Mouse (Mus musculus) kidney, adult 2 months (tissue): ENCODE data around the gene Mdh1b. TPM values are rescaled to one million over a fixed set of nuclear protein-coding genes. Genes with fewer than 3 reads are reported as not detected.

ENCODE experiments used
- DNase-seq: peaks from one replicate; pipeline ENCODE4 v3.0.0; 2021
- H3K27ac ChIP-seq: fragments of 200-500 bp; 2 replicates; pipeline ENCODE4 v1.5.1; 2012; ENCODE audit warnings: low read depth, low read length, control low read depth, inconsistent platforms; ENCODE audit not compliant: insufficient read depth
- H3K27me3 ChIP-seq: fragments of 200-500 bp; replicated peaks from 2 replicates; pipeline ENCODE4 v1.6.1; 2012; ENCODE audit warnings: mild to moderate bottlenecking, moderate library complexity, low read length, inconsistent platforms; ENCODE audit not compliant: control insufficient read depth, insufficient read depth
- H3K36me3 ChIP-seq: fragments of 200-500 bp; 2 replicates; pipeline ENCODE4 v1.6.1; 2012; ENCODE audit warnings: mild to moderate bottlenecking, moderate library complexity, low read length, inconsistent platforms; ENCODE audit not compliant: control insufficient read depth, insufficient read depth
- H3K4me1 ChIP-seq: fragments of 200-500 bp; 2 replicates; pipeline ENCODE4 v1.6.1; 2011; ENCODE audit warnings: low read length; ENCODE audit not compliant: control insufficient read depth, insufficient read depth
- H3K4me3 ChIP-seq: fragments of 200-500 bp; 2 replicates; pipeline ENCODE4 v1.5.1; 2011; ENCODE audit warnings: mild to moderate bottlenecking, low read depth, low read length, control low read depth; ENCODE audit not compliant: insufficient read depth
- CTCF ChIP-seq: fragments of 200-500 bp; conservative IDR thresholded peaks from 2 replicates; pipeline ENCODE4 v1.5.1; 2011; ENCODE audit warnings: low read depth, mild to moderate bottlenecking, control low read depth, low read length, moderate library complexity, mixed read lengths; ENCODE audit not compliant: insufficient read depth, insufficient read length
- POLR2A ChIP-seq: fragments of 200-500 bp; IDR thresholded peaks from one replicate; pipeline ENCODE4 v1.6.1; 2011; ENCODE audit warnings: low read depth, low read length, control low read depth
- WGBS: fragments of 180-500 bp; shearing (Covaris S2); methylation state at CpG from one replicate; pipeline ENCODE4 v1.1.7; 2018; 5-methylcytosine and 5-hydroxymethylcytosine counted together
- polyA plus RNA-seq: library from polyadenylated mRNA; depleted of rRNA; stranded (reverse); fragments of >200 nt; gene quantifications from 2 replicates; pipeline ENCODE4 v1.2.3, GENCODE M21; 2012

Mdh1b gene
- polyA plus RNA-seq, 1 experiment: 0.19 TPM

- no peaks in the 10 kb centered on the region for H3K4me1 ChIP-seq
- no peak overlapping the region for H3K27ac ChIP-seq
- no peaks in the 10 kb centered on the region for H3K27me3 ChIP-seq
- no peak for TF ChIP-seq CTCF
- TF ChIP-seq POLR2A: no peak
- H3K36me3 ChIP-seq: no peaks in the 10 kb centered on the region
- H3K4me3 ChIP-seq: no peak overlapping the region
- 77% methylated on average over 3 of the region's 3 CpGs for WGBS
- no peak for DNase-seq
Observed at GRCm38 (mm10) chr1:63696861-63697260, 33.3 kb downstream of the Mdh1b start.

GRCm38 (mm10) chr1:63686827-63687226 lies 43.3 kb downstream of the Mdh1b start, which contains the start of gene Dytn:
Gene Dytn, minus strand, starts transcription at chr1:63686927.
- H3K27me3 ChIP-seq: no peaks in the 10 kb centered on the region
- H3K4me1 ChIP-seq: no peaks in the 10 kb centered on the region
- no peaks in the 10 kb centered on the region for H3K36me3 ChIP-seq
- no peak within 1 kb of the TSS for H3K27ac ChIP-seq
- no peak within 1 kb of the TSS for H3K4me3 ChIP-seq
- 83% methylated on average over 4 of the region's 4 CpGs for WGBS
- TF ChIP-seq POLR2A: no peak
- TF ChIP-seq CTCF: no peak
- DNase-seq: no peak

GRCm38 (mm10) chr1:63675975-63676374 lies 54.1 kb downstream of the Mdh1b start:
- DNase-seq: no peak
- 79% methylated on average over 3 of the region's 3 CpGs for WGBS
- H3K4me1 ChIP-seq: no peaks in the 10 kb centered on the region
- no peak overlapping the region for H3K27ac ChIP-seq
- no peaks in the 10 kb centered on the region for H3K27me3 ChIP-seq
- H3K36me3 ChIP-seq: no peaks in the 10 kb centered on the region
- no peak overlapping the region for H3K4me3 ChIP-seq
- TF ChIP-seq CTCF (no peak), POLR2A (no peak)

GRCm38 (mm10) chr1:63668852-63669160 lies 61.3 kb downstream of the Mdh1b start:
- 3% methylated on average over 3 of the region's 3 CpGs for WGBS
- H3K36me3 ChIP-seq: no peaks in the 10 kb centered on the region
- DNase-seq: peak; percentile 48
- no peaks in the 10 kb centered on the region for H3K27me3 ChIP-seq
- no peak overlapping the region for H3K27ac ChIP-seq
- TF ChIP-seq POLR2A (no peak), CTCF (peak; percentile 16; the same call in 1 of the 2 replicates)
- no peaks in the 10 kb centered on the region; the same call in 1 of the 2 replicates for H3K4me1 ChIP-seq
- no peak overlapping the region for H3K4me3 ChIP-seq

GRCm38 (mm10) chr1:63667949-63668851 lies 61.9 kb downstream of the Mdh1b start:
- Histone ChIP-seq H3K4me3 (no peak overlapping the region), H3K27me3 (no peaks in the 10 kb centered on the region), H3K27ac (no peak overlapping the region), H3K4me1 (no peaks in the 10 kb centered on the region; the same call in 1 of the 2 replicates), H3K36me3 (no peaks in the 10 kb centered on the region)
- no peak for TF ChIP-seq CTCF
- TF ChIP-seq POLR2A: no peak
- no peak for DNase-seq
- WGBS: 28% methylated on average over 13 of the region's 13 CpGs

- Histone ChIP-seq H3K36me3 (no peaks in the 10 kb centered on the region), H3K4me3 (no peak overlapping the region), H3K4me1 (no peaks in the 10 kb centered on the region; the same call in 1 of the 2 replicates), H3K27me3 (no peaks in the 10 kb centered on the region), H3K27ac (no peak overlapping the region)
- WGBS: 40% methylated on average over 9 of the region's 9 CpGs
- no peak for DNase-seq
- TF ChIP-seq CTCF: no peak
- no peak for TF ChIP-seq POLR2A
Observed at GRCm38 (mm10) chr1:63667201-63667948, 62.7 kb downstream of the Mdh1b start.

GRCm38 (mm10) chr1:63666089-63666488 lies 64.0 kb downstream of the Mdh1b start:
- TF ChIP-seq POLR2A: no peak
- no peak for TF ChIP-seq CTCF
- no peaks in the 10 kb centered on the region; the same call in 1 of the 2 replicates for H3K4me1 ChIP-seq
- no peaks in the 10 kb centered on the region for H3K36me3 ChIP-seq
- no peak overlapping the region for H3K27ac ChIP-seq
- no peak overlapping the region for H3K4me3 ChIP-seq
- WGBS: 76% methylated on average over 2 of the region's 2 CpGs
- peak; percentile 20 for DNase-seq
- H3K27me3 ChIP-seq: no peaks in the 10 kb centered on the region
